Mouse (Mus musculus): Measurements from ENCODE around the gene Ap2b1.

Gene Ap2b1

DNA sequence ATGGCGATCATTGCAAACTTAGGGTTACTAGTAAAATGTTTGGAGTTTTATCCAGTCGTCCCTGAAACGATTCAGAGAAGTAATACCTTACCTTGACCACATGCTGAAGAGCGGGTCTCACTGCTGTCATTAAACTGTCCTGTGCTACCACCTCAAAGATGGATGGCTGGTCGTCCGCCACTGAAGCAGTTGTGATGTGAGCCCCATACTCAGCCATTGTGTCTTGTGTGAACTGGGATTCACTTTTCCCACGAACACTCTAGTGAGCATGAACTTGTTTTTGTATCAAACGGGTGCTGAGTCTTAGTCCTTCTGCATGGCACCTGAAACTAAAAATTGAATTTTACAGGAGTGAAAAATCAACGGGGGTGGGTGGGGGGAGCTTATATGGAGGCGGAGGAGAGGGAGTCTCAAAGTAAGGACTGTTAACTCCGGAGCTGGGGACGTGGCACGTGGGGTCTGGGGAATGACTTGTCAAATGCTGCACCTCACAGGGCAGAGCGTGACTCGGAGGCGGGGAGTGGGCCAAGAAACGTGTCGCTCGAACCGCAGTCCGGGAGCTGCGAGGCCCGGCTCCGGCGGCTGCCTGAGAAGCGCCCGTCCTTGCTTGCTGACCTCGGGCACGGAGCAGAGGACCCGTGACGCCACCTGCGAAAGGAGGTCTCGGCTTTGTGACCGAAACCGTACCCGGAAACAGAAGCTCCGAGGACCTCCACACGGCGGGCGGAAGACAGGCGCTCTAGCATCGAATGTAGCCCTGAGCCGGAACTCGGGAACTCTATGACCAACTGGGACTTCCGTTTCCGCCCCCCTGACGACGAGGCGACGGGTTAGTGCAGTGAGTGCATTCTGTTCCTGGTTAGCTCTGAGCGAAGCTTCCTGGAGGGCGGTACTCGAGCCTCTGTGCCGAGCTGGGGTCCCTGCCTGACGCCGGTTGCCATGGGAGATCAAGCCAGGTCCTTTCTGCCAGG, at the start of gene Ap2b1:
Gene Ap2b1 (plus strand): TSS at position 800 of the 971 bp plus-strand sequence.
- peak; percentile 92 for DNase-seq (ENCODE audit: low spot score)

- peak; percentile 65 for DNase-seq (ENCODE audit: low spot score)
These were observed 41.6 kb upstream of the Ap2b1 start for GRCm38 (mm10) chr11:83257211-83257610.

DNA sequence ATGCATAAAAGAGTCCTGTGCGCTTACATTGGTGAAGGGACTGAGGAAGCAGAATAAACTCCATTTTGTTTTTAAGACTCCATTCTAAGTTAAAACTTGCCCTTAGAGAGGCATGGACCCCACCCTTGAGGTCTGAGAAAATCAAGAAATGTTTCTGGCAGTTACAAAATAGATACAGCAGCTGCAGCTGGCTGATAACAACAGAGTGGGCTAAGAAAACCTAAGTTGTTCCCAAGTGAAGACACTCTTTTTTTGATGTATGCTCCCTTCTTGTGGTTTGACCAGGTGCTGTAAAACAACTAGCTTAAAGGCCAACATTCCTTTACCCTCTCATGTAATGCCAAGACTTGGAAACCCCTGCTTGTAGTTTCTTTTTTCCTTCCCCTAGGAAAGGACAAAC, 36.2 kb upstream of the Ap2b1 start:
- DNase-seq (ENCODE audit: low spot score) = no peak

GRCm38 (mm10) chr11:83263146-83263545, 35.7 kb upstream of the Ap2b1 start:
- DNase-seq (ENCODE audit: low spot score) = no peak

- DNase-seq (ENCODE audit: low spot score) = no peak
These were observed 28.0 kb upstream of the Ap2b1 start for GRCm38 (mm10) chr11:83270842-83271150.

DNA sequence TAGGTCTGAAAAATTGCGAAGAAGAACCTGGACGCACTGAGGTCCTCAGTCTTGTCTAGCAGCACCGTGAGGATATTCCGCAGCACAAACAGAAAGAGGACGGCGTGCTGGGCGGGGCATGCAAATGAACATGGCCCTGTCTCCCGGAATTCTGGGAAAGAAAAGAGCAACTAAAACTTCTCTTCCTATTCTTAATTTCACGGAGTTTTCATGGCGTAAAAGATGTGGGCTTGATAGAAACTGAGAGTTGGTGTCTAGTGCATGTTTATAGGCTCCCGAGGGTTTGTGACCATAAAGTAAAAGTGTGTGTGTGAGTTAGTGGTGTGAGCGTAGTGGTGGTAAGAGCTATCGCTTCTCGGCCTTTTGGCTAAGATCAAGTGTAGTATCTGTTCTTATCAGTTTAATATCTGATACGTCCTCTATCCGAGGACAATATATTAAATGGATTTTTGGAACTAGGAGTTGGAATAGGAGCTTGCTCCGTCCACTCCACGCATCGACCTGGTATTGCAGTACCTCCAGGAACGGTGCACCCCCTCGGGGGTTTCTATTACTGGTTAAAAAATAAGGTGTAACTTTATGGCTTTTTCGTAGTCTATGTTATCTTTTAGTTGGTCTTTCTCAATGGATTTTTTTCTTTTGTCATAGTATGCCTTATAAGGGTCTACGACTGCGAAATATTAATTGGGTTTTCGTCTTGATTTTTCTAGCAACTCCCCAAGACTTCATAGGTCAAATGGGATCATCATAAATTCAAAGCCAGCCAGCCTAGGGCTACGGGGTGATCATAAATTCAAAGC, 27.5 kb upstream of the Ap2b1 start:
- DNase-seq (ENCODE audit: low spot score) = peak; percentile 84

GRCm38 (mm10) chr11:83271951-83272843, 26.6 kb upstream of the Ap2b1 start:
- peak; percentile 37 for DNase-seq (ENCODE audit: low spot score)

DNA sequence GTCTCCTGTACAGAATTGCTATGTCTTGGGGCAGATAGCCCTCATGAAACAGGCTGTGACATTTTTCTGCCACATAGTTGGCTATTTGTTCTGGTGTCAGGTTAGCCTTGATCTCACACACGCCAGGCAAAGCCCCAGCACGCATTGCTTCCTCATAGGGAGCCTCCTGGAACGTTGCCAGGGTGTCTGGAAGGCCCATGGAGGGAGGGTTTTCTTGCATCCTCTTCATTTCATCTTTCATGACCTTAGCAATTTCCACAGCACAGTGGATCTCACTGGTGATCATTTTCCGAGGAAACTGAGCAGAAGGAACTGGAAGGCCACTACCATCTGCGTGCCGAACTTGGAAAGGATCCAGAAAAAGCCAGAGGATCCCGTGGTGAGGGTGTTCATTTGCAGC, 22.6 kb upstream of the Ap2b1 start:
- DNase-seq (ENCODE audit: low spot score) = no peak

GRCm38 (mm10) chr11:83279024-83279423, 19.8 kb upstream of the Ap2b1 start:
- no peak for DNase-seq (ENCODE audit: low spot score)

- peak; percentile 49 for DNase-seq (ENCODE audit: low spot score)
These were observed 19.1 kb upstream of the Ap2b1 start for GRCm38 (mm10) chr11:83279691-83280090.

DNA sequence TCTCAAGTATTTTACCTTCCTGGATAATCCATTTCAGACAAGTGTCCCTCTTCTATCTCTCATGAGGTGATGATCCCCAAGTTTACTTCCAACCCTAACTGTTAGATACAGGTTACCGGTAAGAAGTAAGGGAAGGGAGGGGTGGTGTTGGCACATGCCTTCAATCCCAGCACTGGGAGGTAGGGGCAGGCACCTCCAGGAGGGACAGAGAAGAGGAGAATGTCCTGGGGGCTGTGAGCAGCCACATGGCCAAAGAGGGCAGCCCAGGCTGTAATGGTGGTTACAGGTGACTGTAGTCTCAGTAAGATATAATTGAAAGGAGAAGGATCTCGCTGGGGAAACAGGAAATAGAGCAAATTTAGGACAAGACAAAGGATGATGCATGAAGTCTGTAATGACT, 16.7 kb upstream of the Ap2b1 start:
- no peak for DNase-seq (ENCODE audit: low spot score)

DNA sequence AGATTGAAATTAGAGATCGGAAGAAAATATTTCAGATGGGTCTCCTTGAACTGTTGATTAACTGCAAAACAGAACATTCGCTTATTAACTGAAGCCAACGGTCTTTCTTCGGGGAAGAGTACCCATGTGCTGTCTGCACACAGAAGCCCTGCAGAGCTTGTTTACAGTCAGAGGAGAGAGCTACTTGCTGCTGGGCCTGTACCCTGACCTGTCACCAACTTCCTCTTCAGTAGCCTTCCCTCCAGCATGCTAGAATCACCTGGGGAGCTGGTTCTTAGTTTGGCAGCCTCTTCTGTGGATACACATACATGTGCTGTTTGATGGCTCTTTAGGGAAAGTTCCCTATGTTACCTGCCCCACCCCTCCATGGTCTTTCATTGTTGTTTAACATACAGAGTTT, 13.2 kb upstream of the Ap2b1 start:
- no peak for DNase-seq (ENCODE audit: low spot score)

DNA sequence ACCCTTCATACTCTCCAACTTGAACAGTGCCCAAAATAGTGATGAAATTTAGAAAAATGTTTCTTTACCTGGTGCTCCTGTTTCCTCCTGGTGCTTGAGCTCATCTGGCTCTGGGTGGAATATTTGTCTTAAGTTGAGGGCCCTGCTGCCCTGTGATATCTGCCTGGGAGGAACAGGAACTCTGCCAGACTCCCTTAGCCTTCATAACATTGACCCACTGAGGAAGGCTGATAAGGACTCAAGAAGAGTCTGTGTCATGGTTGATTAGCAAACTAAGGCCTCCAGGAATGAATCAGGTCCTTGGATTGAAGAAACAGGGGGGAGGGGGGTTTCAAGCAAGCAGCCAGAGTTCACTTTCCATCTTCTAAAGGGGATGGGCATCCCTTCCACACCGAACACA, 12.3 kb upstream of the Ap2b1 start, which contains the start of gene Slfn14:
Gene Slfn14 (minus strand): TSS at position 161 of the 400 bp plus-strand sequence.
- no peak for DNase-seq (ENCODE audit: low spot score)

DNA sequence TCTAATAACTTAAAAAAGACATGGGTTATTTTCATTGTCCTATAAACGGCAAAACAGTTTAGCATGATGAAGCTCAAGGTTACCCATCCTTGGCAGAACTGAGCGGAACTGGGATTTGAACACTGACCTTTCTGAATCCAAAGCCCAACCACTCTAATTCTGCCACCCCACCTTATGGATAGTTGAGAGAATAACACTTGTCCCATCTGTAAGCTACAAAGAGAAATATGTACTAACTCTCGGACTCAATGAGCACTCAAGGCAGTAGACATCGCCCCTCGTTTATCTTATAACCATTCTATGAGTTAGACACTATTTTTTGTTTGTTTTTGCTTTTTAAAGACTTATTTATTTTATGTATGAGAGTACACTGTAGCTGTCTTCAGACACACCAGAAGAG, 9.8 kb upstream of the Ap2b1 start:
- no peak for DNase-seq (ENCODE audit: low spot score)

DNA sequence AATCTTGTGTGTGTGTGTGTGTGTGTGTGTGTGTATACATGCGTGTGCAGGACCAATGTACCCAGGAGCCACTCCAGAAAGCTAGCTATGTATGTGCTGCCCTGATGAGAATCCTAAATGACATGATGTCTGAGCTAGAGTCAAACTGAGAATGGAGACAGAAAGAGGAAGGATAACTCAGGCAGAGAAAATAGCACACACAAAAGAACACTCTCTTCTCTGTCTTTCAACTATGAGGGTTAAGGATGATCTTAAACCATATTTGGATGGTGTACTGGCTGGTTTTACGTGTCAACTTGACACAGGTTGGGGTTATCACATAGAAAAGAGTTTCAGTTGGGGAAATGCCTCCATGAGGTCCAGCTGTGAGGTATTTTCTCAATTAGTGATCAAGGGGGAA, 9.2 kb upstream of the Ap2b1 start:
- DNase-seq (ENCODE audit: low spot score) = no peak

DNA sequence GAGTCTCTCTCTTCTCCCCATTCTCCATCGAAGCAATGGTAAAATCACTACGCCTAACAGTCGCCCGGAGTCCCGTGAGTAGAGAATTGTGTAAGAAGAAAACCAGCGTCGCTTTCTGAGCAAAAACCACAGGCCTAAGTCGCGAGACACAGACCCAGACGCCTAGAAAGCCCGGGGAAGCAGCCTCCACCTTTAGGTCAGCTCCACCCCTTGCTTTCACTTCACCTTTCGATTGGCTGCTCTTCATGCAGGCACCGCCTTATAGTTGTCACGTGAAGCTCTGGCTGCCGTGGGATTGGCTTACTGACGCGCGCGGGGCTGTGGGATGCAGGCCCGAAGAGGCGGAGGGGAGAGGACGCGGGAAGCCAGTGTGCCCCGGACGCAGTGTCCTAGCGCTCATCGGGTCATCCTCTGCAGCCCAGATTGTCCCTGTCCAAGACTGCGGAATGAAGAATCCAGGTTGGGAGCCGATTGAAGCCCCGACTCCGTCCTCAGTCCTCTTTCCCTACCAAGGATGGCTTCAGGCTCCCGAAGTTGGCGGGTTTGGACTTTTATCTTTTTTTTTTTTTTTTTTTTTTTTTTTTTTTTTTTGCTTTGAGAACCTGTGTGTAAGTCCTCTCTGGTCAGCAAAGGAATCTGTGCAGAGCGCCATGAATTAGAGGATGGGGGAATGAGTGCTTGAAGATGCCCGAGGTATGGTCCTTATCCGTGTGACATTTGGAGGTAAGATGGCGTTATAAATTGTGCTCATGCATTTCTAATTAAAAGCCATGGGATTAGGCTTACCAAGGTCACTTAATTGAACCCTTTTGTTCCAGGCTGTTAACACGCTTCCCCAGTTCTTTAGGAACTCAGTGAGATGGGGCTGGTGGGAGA, 7.2 kb upstream of the Ap2b1 start:
- peak; percentile 96 for DNase-seq (ENCODE audit: low spot score)

DNA sequence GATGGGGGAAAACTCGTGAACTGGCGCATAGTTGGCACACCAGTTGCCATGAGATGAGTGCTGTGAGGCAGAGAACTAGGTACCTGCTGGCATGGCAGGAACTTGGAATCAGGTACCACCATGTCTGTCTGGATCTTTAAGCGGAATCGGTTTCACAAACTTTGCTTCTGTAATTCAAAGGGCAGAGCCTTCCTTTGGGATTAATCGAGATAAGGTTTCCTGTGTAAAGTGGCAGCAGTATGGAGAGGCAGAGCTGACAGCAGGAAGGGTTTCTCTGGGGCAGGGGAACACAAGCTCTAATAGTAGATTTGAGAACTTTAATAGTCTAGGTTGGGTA, 6.6 kb upstream of the Ap2b1 start:
- no peak for DNase-seq (ENCODE audit: low spot score)

- DNase-seq (ENCODE audit: low spot score) = no peak
These were observed 5.6 kb upstream of the Ap2b1 start for GRCm38 (mm10) chr11:83293182-83293581.

GRCm38 (mm10) chr11:83294133-83294532, 4.7 kb upstream of the Ap2b1 start:
- DNase-seq (ENCODE audit: low spot score) = no peak

DNA sequence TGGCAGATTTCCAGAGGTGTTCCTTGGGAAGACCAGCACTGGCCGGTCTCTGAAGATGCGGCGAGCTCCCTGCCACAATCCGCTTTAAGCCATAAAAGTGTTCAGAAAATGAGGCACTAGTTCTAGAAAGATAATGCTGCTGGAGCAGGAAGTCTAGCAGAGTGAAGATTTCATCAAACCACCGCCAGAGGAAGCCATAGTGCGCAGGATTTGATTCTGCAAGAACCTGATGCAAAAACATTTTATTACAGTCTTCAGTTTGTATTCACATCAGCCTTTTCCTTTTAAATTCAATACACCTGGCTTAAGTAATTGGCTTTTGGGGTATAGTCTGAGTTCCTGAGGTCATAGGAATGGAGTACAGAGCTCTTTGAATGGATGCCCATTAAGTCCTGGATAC, 1.0 kb upstream of the Ap2b1 start:
- no peak for DNase-seq (ENCODE audit: low spot score)

DNA sequence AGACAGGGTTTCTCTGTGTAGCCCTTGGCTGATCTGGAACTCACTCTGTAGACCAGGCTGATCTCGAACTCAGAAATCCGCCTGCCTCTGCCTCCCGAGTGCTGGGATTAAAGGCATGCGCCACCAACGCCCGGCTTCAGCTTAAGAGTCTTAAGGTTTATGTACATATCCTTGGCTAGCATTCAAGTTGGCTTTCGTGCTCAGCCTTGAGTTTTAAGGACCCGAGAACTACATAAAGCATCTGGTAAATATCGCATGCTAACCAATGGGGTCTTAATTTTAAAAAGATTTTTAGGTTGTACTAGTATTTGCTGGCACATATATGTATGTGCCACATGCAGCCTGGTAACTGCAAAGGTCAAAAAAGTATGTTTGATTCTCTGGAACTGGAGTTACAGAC, 900 bp downstream of the Ap2b1 start:
- DNase-seq (ENCODE audit: low spot score) = no peak

Measured in testis, postnatal 14 days (tissue).